Mouse (Mus musculus) lung, postnatal 0 days (tissue): ENCODE measurements at regions not wholly inside any gene's neighbourhood (a gene's known extent, or its start where the extent isn't known, plus 50 kb on each side); places are given as distances from the start of the nearest gene placed in this dataset.

Experiments used
- CTCF ChIP-seq: IDR thresholded peaks from 2 replicates; pipeline ENCODE4 v1.5.1; 2016; ENCODE audit warnings: antibody characterized with exemption, mild to moderate bottlenecking
- EP300 ChIP-seq: IDR thresholded peaks from 2 replicates; pipeline ENCODE4 v1.6.1; 2016; ENCODE audit warnings: antibody characterized with exemption, mild to moderate bottlenecking, control low read depth

DNA sequence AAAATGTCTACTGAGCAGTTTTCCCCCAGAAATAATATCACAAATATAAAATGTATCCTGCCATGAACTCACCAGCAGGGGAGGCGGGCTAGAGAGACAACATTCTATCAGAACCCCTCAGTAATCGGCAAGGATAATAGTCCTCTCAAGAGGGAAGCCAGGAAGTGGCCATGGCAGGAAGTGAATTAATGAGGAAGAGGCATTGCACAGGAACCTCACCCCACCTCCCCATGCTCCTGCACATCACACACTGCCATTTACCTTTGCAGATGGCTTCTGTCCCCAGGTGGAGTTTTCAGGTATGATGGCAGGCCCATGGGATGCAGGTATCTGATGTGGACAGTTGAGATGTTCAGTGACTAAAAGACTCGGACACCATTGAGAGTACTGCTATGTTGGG, 185.9 kb upstream of the Tgfbr2 start:
- TF ChIP-seq EP300 (no peak), CTCF (no peak)
